Mouse (Mus musculus): ENCODE results near the gene Pef1. TPM values are rescaled to one million over a fixed set of nuclear protein-coding genes. Genes with fewer than 3 reads are reported as not detected.
A peak's percentile ranks its signal among the peaks of the same experiment; 100 is the strongest.

Gene Pef1
- polyA plus RNA-seq, 1 experiment from 2014 or later, result 75.1 TPM

DNA sequence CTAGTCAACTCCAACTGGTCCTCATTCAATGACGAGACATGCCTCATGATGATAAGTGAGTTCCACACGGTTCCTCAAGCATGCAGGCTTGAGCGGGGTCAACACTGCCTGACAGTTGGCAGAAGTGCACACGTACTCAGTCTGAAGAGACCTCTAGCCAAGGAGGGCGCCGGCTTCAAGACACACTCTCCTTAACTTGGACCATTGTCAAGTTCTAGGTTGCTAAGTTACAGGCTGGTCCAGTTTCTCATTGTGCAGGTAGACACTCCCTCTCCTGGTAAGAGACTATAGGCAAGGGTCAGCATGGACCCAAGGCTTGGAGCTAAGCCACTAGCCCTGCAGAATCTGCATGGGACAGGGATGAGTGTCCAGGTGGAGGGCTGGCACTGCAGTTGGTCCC, 22.8 kb downstream of the Pef1 start:
- peaks cover 74% of the 10 kb centered on the region for H3K36me3 ChIP-seq
- H3K4me3 ChIP-seq (replicated peaks), result no peak overlapping the region
- H3K4me1 ChIP-seq, result peaks cover 12% of the 10 kb centered on the region
- no peak overlapping the region for H3K4me2 ChIP-seq
- no peak for ATAC-seq (replicated peaks; ENCODE audit: low FRiP score)
- WGBS, result 87% methylated on average over 6 of the region's 6 CpGs
- no peak overlapping the region for H3K27ac ChIP-seq
- H3K9ac ChIP-seq, result no peak overlapping the region
- H3K9me3 ChIP-seq (replicated peaks), result no peaks in the 10 kb centered on the region
- no peaks in the 10 kb centered on the region for H3K27me3 ChIP-seq

DNA sequence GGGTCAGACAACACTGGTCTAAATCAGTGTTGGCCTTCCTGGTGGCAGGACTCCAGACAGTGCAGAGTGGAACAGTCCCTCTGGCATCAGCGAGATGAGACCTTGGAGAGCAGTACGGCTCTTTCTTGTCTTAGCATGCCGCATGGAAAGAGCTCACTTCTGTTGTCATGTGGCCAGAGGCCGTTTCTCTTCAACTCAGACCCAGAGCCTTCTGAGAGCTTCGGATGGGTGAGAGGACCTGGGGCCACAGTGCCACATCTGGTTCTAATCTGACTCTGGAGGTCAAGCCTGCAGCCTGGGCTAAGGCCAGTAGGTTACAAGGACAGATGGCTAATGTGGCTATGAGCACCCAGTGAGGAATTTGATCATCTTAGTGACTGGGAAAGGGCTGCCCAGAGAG, 23.6 kb downstream of the Pef1 start:
- Histone ChIP-seq H3K27ac (no peak overlapping the region), H3K9ac (no peak overlapping the region), H3K4me2 (no peak overlapping the region), H3K27me3 (no peaks in the 10 kb centered on the region), H3K4me3 (replicated peaks) (no peak overlapping the region), H3K9me3 (replicated peaks) (no peaks in the 10 kb centered on the region), H3K4me1 (peaks cover 19% of the 10 kb centered on the region), H3K36me3 (peaks cover 74% of the 10 kb centered on the region)
- no peak for ATAC-seq (replicated peaks; ENCODE audit: low FRiP score)
- WGBS, result 77% methylated on average over 5 of the region's 5 CpGs

DNA sequence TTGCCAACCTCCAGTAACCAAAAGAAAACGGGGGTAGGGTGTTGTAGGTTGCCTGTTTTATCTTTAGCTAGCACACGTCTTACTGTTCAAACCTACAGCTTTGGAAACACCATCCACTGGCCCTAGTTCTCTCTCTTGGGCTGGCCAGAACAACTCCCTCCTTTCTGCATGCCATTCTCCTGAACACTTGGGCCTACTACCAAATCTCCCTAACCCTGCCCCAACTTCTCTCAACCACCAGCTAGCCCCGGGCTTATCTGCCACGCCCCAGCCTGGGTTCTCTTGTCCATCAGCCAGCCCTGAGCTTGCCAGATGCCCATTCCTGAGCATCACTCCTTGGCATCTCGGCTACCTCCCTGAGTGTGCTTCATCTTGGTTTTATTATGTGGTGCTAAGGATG, 26.5 kb downstream of the Pef1 start:
- Histone ChIP-seq H3K36me3 (peaks cover 45% of the 10 kb centered on the region), H3K27me3 (no peaks in the 10 kb centered on the region), H3K9ac (no peak overlapping the region), H3K4me3 (replicated peaks) (no peak overlapping the region), H3K27ac (no peak overlapping the region), H3K9me3 (replicated peaks) (no peaks in the 10 kb centered on the region), H3K4me2 (no peak overlapping the region), H3K4me1 (peaks cover 22% of the 10 kb centered on the region)
- no peak for ATAC-seq (replicated peaks; ENCODE audit: low FRiP score)
- 87% methylated on average over 5 of the region's 5 CpGs for WGBS

DNA sequence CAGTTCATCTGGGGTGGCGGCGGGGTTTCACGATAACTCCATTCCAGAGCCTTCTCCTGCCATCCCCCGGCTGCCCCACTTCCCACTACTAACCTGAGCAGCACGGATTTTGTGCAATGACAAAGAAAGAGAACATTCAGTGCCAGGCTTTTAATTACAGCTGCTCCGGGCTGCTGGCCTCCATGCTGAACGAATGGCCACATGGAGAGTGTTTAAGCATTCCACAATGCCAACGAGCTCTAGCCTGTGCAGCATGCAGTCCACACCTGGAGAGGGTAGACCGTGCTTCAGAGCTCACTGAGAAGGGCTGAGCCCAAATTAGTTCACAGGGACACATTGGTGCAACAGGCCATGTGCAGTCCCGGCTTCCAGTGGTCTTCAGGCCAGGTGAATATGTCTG, 27.7 kb downstream of the Pef1 start:
- ATAC-seq (replicated peaks; ENCODE audit: low FRiP score), result no peak
- WGBS, result 73% methylated on average over 10 of the region's 10 CpGs

DNA sequence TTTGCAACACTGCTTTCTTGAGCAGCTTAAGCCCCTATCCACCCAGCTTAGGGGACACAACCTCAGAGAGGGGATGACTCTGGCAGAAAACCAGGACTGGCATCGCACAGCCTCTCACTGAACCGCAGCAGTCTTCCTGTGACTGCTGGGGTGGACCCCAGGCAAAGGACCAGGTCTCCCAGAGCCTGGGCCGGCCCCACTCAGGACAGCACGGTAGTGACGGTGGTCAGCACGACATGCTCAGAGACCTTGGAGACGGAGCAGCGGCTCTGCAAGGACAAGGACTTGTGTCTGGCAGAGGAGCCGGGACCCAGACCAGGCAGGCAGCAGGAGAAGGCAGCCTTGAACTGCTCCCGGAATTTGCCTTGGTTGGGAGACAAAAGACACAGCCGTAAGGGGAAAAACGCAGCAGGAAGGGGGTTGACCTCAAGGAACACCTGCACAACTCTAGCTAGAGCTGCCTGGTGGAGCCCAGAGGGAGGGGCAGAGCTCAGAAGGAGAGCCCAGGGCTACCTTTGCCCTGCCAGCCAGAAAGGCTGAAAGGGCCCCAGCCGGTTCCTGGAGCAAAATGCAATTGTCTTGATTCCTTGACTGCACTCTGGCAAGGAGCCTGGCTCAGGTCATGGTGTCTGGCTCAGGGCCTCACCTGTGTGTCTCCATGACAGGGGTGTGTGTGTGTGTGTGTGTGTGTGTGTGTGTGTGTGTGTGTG, 28.4 kb downstream of the Pef1 start:
- H3K36me3 ChIP-seq, result peaks cover 26% of the 10 kb centered on the region
- H3K4me3 ChIP-seq (replicated peaks), result no peak overlapping the region
- peak; percentile 75 for ATAC-seq (replicated peaks; ENCODE audit: low FRiP score)
- WGBS, result 48% methylated on average over 13 of the region's 13 CpGs
- H3K9ac ChIP-seq, result no peak overlapping the region
- H3K9me3 ChIP-seq (replicated peaks), result no peaks in the 10 kb centered on the region
- H3K4me2 ChIP-seq, result no peak overlapping the region
- peaks cover 29% of the 10 kb centered on the region for H3K4me1 ChIP-seq
- H3K27ac ChIP-seq, result peak overlapping the region; percentile 67
- 0 out of 2 replicates have a peak, but pooled peaks cover under 1% of the 10 kb centered on the region for H3K27me3 ChIP-seq

More for the DNA sequence above, 27.7 kb downstream of the Pef1 start:
- Histone ChIP-seq H3K27ac (peak overlapping the region; percentile 67; the same call in 1 of the 2 replicates), H3K27me3 (no peaks in the 10 kb centered on the region), H3K4me2 (no peak overlapping the region), H3K9ac (no peak overlapping the region), H3K36me3 (peaks cover 33% of the 10 kb centered on the region), H3K4me1 (peaks cover 28% of the 10 kb centered on the region), H3K9me3 (replicated peaks) (no peaks in the 10 kb centered on the region), H3K4me3 (replicated peaks) (no peak overlapping the region)

DNA sequence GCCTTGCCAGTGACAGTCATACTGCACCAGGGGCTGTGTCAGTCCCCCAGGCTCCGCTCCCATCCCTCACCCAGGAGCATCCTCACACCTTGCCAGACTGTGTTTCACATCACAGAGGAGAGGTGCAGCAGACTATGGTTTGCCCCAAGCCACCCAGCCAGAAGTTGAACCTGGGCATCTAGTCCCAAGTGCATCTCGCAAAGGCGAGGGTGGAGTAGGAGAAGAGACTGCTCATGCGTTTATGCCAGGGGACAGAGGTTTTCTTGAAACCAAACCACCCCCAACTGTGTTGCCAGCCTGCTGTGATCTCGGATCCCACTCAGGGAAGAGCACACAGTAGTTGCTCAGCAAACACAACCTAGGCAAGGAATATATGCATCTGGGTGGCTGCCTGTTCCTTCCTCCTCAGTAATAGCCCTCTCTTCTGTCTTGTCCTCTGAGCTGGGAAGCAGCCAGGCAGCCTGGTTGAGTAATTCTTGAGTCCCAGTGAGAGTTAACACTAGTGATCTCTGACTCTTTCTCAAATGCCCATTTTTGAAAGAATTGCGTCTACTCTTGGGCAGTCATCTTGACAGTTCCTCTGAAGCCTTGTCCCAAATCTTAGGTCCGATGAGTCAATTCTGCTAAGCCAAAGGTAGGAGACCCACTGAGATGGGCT, 29.2 kb downstream of the Pef1 start:
- Histone ChIP-seq H3K4me3 (replicated peaks) (no peak overlapping the region), H3K4me2 (no peak overlapping the region), H3K36me3 (peaks cover 18% of the 10 kb centered on the region), H3K4me1 (peaks cover 29% of the 10 kb centered on the region), H3K27me3 (peaks cover 8% of the 10 kb centered on the region), H3K9ac (no peak overlapping the region), H3K9me3 (replicated peaks) (no peaks in the 10 kb centered on the region), H3K27ac (peak overlapping the region; percentile 67; the same call in 1 of the 2 replicates)
- 0 out of 2 replicates have a peak, but pooled peaks have one; percentile 7 for ATAC-seq (replicated peaks; ENCODE audit: low FRiP score)
- WGBS, result 85% methylated on average over 7 of the region's 7 CpGs

DNA sequence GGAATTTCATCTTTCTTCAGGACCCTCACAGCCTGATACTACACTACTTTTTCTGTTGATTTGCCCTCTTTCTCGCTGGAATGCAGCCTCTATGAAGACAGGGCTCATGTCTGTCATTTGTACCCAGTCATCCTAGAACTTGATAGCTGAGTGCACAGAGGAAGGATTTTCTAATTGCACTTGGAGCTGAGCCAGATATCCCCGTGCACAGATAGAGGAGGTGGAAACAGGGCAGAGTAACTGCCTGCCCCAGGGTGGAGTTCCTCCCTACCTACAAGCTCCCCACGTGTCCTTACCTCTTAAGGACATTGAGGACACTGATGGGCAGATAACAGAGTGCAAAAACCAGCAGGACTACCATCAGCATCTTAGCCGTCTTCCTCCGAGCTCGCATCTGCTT, 31.0 kb downstream of the Pef1 start:
- H3K4me1 ChIP-seq, result peaks cover 33% of the 10 kb centered on the region
- no peaks in the 10 kb centered on the region for H3K9me3 ChIP-seq (replicated peaks)
- H3K9ac ChIP-seq, result no peak overlapping the region
- peaks cover under 1% of the 10 kb centered on the region; the same call in 1 of the 2 replicates for H3K36me3 ChIP-seq
- no peak overlapping the region for H3K27ac ChIP-seq
- peaks cover 25% of the 10 kb centered on the region for H3K27me3 ChIP-seq
- ATAC-seq (replicated peaks; ENCODE audit: low FRiP score), result no peak
- H3K4me2 ChIP-seq, result no peak overlapping the region
- no peak overlapping the region for H3K4me3 ChIP-seq (replicated peaks)
- 55% methylated on average over 6 of the region's 6 CpGs for WGBS

DNA sequence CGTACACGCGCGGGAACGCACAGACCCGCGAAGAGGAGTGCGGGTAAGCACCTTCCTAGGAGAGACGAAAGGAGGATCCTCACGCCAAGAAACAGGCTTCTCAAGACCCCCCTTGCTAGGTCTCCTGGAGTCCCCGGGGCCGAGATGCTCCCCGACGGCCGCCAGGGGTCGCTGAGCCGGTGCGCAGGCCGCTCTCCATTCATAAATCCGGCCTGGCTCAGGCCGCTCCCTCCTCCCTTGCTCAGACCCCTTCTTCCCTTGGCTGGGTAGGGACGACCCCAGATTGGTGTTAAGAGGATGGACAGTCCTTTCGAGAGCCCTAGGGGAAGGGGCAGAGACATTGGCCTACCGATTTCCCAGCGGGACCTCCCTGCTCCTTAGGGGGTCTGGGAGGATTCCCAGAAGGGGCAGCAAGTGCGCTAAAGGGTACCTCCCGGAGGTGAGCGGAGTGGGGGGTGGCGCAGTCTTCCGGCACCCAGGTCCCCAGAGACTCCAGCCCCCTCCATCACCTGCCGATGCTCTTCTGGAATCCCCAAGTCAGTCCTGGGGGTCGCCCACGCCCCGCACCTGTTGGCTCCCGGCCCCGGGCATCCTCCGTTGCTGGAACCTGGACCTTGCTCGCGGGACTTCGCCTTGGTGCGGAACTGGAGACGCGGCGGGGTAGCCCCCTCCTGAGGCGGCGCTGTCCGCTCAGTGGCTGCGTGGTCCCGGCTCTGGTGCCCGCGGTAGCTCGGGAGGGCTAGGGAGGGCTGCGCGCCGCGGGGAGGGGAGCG, 36.3 kb downstream of the Pef1 start:
- Histone ChIP-seq H3K4me2 (peak overlapping the region; percentile 69), H3K9me3 (replicated peaks) (no peaks in the 10 kb centered on the region), H3K4me1 (peaks cover 23% of the 10 kb centered on the region), H3K27ac (no peak overlapping the region), H3K27me3 (peaks cover 77% of the 10 kb centered on the region), H3K9ac (peak overlapping the region; percentile 16; the same call in 1 of the 2 replicates), H3K36me3 (no peaks in the 10 kb centered on the region), H3K4me3 (replicated peaks) (peak overlapping the region; percentile 36)
- WGBS, result under 1% methylated on average over 50 of the region's 57 CpGs
- peak; percentile 59; the same call in 1 of the 2 replicates for ATAC-seq (replicated peaks; ENCODE audit: low FRiP score)

DNA sequence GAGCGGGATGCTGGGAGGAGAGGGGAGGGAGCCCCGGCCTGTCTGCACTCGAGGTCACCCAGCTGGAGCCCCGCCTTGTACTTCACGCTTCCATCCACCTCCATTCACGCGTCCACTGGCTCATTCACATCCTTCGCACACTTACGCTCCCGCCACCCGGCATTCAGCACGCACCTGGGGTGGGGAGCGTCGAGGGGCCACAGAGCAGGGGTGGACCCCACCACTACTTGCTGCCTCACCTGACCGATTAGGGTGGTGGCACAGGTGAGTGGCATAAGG, 36.8 kb downstream of the Pef1 start, which contains the start of gene Hcrtr1:
Gene Hcrtr1 (minus strand): TSS at position 146 of the 279 bp plus-strand sequence.
- peaks cover 23% of the 10 kb centered on the region for H3K4me1 ChIP-seq
- H3K36me3 ChIP-seq, result no peaks in the 10 kb centered on the region
- peak within 1 kb of the TSS; percentile 16; the same call in 1 of the 2 replicates for H3K9ac ChIP-seq
- no peak within 1 kb of the TSS for H3K27ac ChIP-seq
- H3K4me3 ChIP-seq (replicated peaks), result peak within 1 kb of the TSS; percentile 36
- no peaks in the 10 kb centered on the region for H3K9me3 ChIP-seq (replicated peaks)
- peaks cover 78% of the 10 kb centered on the region for H3K27me3 ChIP-seq
- ATAC-seq (replicated peaks; ENCODE audit: low FRiP score), result peak; percentile 31; the same call in 1 of the 2 replicates
- under 1% methylated on average over 15 of the region's 15 CpGs for WGBS
- H3K4me2 ChIP-seq, result peak within 1 kb of the TSS; percentile 69

DNA sequence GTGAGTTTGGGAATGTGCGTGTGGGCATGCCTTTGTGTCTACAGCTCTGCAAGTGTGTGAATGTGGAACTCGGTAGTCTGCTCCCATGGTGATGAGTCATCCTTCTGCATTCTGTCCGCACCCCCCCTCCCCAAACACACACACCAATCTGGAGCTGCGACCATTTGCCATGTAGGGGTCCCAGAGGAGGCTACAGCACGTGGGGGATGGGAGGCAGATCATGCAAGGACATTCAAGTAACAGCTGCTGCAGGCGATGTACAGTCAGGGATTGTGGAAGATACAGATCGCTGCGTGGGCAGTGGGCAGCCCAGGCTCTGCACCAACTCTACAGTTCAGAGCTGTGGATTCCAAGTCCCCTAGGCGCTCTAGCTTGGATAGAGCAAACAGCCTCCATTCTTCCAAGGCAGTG, 38.6 kb downstream of the Pef1 start:
- ATAC-seq (replicated peaks; ENCODE audit: low FRiP score), result no peak
- WGBS, result 59% methylated on average over 9 of the region's 9 CpGs
- no peak overlapping the region for H3K27ac ChIP-seq
- H3K27me3 ChIP-seq, result peaks cover 76% of the 10 kb centered on the region
- peaks cover 16% of the 10 kb centered on the region for H3K4me1 ChIP-seq
- H3K9me3 ChIP-seq (replicated peaks), result no peaks in the 10 kb centered on the region
- no peaks in the 10 kb centered on the region for H3K36me3 ChIP-seq
- H3K4me2 ChIP-seq, result no peak overlapping the region
- no peak overlapping the region for H3K9ac ChIP-seq
- H3K4me3 ChIP-seq (replicated peaks), result no peak overlapping the region

DNA sequence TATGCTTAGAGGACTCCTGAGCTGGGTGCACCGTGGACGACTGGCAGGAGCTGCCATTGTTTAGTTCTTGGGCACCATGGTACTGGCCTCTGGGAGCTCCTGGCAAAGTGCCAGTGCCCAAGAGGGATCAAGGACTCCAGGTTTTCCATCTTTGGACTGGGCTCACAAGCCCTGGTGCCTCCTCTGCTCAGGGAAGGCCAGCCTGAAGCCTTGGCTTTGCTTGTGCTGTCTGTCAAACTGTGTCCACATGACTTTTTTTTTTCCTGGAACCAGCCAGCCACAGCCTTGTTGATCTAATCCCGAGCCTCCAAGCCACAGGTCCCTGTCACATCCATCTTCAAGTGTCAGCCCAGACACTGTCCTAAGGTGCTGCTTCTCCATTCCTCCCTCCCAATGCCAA, 39.4 kb downstream of the Pef1 start:
- no peak overlapping the region for H3K27ac ChIP-seq
- H3K4me2 ChIP-seq, result no peak overlapping the region
- H3K9ac ChIP-seq, result no peak overlapping the region
- ATAC-seq (replicated peaks; ENCODE audit: low FRiP score), result no peak
- WGBS, result 54% methylated on average over 3 of the region's 3 CpGs
- H3K4me3 ChIP-seq (replicated peaks), result no peak overlapping the region
- no peaks in the 10 kb centered on the region for H3K36me3 ChIP-seq
- peaks cover 16% of the 10 kb centered on the region for H3K4me1 ChIP-seq
- peaks cover 71% of the 10 kb centered on the region for H3K27me3 ChIP-seq
- no peaks in the 10 kb centered on the region for H3K9me3 ChIP-seq (replicated peaks)

DNA sequence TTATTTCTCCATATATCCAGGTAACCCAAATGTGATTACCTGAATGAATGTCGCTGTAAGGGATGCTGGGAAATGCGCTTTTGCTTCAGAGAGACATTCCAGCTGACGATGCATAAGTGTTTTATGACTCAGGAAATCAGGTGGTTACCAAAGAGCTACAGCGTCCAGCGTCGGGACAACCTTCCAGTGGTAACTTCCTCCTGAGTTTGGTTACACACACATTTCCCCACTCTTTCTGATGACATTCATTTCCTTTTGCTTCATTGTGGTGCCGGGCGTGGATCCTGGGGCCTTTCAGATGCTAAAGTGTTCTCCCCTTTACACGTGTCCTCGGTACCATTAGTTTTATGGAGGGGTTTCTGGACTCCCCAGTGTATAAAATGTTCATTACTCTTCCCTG, 46.0 kb downstream of the Pef1 start:
- H3K4me3 ChIP-seq (replicated peaks), result no peak overlapping the region
- H3K4me1 ChIP-seq, result no peaks in the 10 kb centered on the region
- no peak overlapping the region for H3K9ac ChIP-seq
- no peak for ATAC-seq (replicated peaks; ENCODE audit: low FRiP score)
- H3K27me3 ChIP-seq, result peaks cover 46% of the 10 kb centered on the region
- H3K9me3 ChIP-seq (replicated peaks), result no peaks in the 10 kb centered on the region
- 67% methylated on average over 10 of the region's 10 CpGs for WGBS
- no peaks in the 10 kb centered on the region for H3K36me3 ChIP-seq
- H3K27ac ChIP-seq, result no peak overlapping the region
- H3K4me2 ChIP-seq, result no peak overlapping the region
